Mouse (Mus musculus) frontal cortex, adult (tissue): ENCODE data around the gene Ank.

ENCODE experiments used
- ATAC-seq: cut with Nextera tagmentation; 2 replicates; pipeline ENCODE4 v1.9.2; 2017; ENCODE audit warnings: mild to moderate bottlenecking, moderate library complexity, mixed read lengths; ENCODE audit not compliant: low TSS enrichment

The Ank gene

GRCm38 (mm10) chr15:27496596-27497299, 30.3 kb downstream of the Ank start:
- ATAC-seq, result no peak

- ATAC-seq, result no peak
Observed at GRCm38 (mm10) chr15:27497300-27497997, 31.0 kb downstream of the Ank start.

GRCm38 (mm10) chr15:27498078-27498477, 31.6 kb downstream of the Ank start:
- ATAC-seq, result no peak

- no peak for ATAC-seq
Observed at GRCm38 (mm10) chr15:27500390-27500789, 33.9 kb downstream of the Ank start.

GRCm38 (mm10) chr15:27502338-27502737, 35.9 kb downstream of the Ank start:
- ATAC-seq, result no peak

GRCm38 (mm10) chr15:27503221-27503620, 36.7 kb downstream of the Ank start:
- peak; percentile 62 for ATAC-seq

- peak; percentile 10; the same call in 1 of the 2 replicates for ATAC-seq
Observed at GRCm38 (mm10) chr15:27503801-27504730, 37.6 kb downstream of the Ank start.

- ATAC-seq, result no peak
Observed at GRCm38 (mm10) chr15:27506127-27506886, 39.8 kb downstream of the Ank start.

- no peak for ATAC-seq
Observed at GRCm38 (mm10) chr15:27506893-27507596, 40.6 kb downstream of the Ank start.

- ATAC-seq, result no peak
Observed at GRCm38 (mm10) chr15:27508169-27508568, 41.7 kb downstream of the Ank start.

- peak; percentile 51 for ATAC-seq
Observed at GRCm38 (mm10) chr15:27508982-27509381, 42.5 kb downstream of the Ank start.

- no peak for ATAC-seq
Observed at GRCm38 (mm10) chr15:27516927-27517326, 50.5 kb downstream of the Ank start.

GRCm38 (mm10) chr15:27518026-27518425, 51.5 kb downstream of the Ank start:
- no peak for ATAC-seq

GRCm38 (mm10) chr15:27519857-27520256, 53.4 kb downstream of the Ank start:
- ATAC-seq, result no peak

- peak; percentile 45; the same call in 1 of the 2 replicates for ATAC-seq
Observed at GRCm38 (mm10) chr15:27525233-27526005, 58.9 kb downstream of the Ank start.

- no peak for ATAC-seq
Observed at GRCm38 (mm10) chr15:27528896-27529295, 62.4 kb downstream of the Ank start.

GRCm38 (mm10) chr15:27530023-27530422, 63.5 kb downstream of the Ank start:
- ATAC-seq, result no peak

- no peak for ATAC-seq
Observed at GRCm38 (mm10) chr15:27533036-27533435, 66.6 kb downstream of the Ank start.

- ATAC-seq, result peak; percentile 48
Observed at GRCm38 (mm10) chr15:27535681-27536080, 69.2 kb downstream of the Ank start.

GRCm38 (mm10) chr15:27536186-27536585, 69.7 kb downstream of the Ank start:
- peak; percentile 32 for ATAC-seq
